Mouse (Mus musculus): ENCODE results near the gene Plxna2.

Plxna2 gene

GRCm38 (mm10) chr1:194622677-194623076 is 4.7 kb downstream of the Plxna2 start:
- no peak for DNase-seq (ENCODE audit: low read depth, low spot score)

DNA sequence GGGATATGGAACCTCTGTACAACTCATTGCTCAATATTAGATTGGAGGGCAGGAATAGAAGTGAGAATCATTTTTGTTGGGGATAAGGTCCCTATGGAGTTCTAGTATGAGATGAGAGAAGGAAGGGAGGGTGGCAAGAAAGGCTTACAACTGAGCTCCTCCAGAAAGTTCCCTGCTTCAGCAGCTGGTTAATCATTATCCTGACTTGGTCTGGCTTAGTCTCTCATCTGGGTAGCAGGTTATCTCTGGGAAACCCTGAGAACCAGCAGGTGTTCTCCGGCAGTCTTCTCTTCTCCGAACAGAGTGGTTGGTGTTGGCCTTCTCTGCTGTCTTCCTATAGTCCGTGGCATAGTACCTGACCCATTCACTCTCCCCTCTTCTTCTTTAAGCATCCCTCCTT is 5.6 kb downstream of the Plxna2 start:
- DNase-seq (ENCODE audit: low read depth, low spot score), result no peak

GRCm38 (mm10) chr1:194624411-194624810 is 6.4 kb downstream of the Plxna2 start:
- DNase-seq (ENCODE audit: low read depth, low spot score), result no peak

GRCm38 (mm10) chr1:194624973-194625372 is 7.0 kb downstream of the Plxna2 start:
- no peak for DNase-seq (ENCODE audit: low read depth, low spot score)

- DNase-seq (ENCODE audit: low read depth, low spot score), result no peak
Observed at GRCm38 (mm10) chr1:194626109-194626508, 8.1 kb downstream of the Plxna2 start.

DNA sequence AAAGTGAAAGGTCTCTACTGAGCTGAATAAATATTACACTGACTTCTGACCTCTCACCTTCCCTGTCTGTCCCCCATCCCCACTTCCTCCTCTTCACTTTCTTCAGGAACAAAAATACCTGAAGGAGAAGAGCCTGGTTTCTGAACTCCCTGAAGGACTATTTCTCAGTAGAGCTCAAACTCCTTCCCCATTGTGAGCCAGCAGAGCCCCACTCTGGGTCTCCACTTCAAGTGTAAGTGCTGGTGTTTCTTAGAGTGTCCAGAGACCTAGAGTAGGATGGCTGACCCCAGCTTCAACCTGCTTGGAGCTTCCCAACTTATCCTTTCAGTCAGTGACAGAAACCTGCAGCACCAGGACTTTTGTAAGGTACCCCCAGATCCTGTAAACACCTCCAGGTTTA is 9.3 kb downstream of the Plxna2 start:
- no peak for DNase-seq (ENCODE audit: low read depth, low spot score)

DNA sequence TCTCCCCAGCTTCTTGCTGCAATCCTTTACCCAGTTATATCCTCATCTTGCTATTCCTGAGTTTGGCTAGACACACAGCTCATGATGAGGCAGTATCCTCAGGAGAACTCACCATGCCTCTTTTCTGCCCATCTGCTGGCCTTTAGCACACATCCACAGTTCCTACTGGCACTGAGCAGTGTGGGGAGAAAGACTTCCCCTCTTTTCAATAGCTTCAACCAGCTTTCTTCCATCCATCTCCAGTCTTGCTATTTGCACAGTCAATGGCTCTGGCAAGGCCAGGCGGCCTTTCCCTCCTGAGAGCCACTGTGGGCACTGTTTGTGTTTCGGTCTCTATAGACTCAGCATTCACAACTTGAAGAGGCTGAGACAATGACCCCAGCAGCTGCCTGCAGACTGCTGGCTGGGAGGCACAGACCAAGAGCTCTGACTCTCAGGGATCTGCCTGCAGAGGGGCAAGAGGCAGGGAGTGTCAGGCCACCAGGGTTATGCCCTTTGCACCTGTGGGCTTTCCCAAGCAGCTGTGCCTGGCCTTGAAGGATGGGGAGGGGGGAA is 11.2 kb downstream of the Plxna2 start:
- DNase-seq (ENCODE audit: low read depth, low spot score), result no peak

GRCm38 (mm10) chr1:194630498-194631056 is 12.6 kb downstream of the Plxna2 start:
- DNase-seq (ENCODE audit: low read depth, low spot score), result no peak

- DNase-seq (ENCODE audit: low read depth, low spot score), result no peak
Observed at GRCm38 (mm10) chr1:194631574-194631973, 13.6 kb downstream of the Plxna2 start.

DNA sequence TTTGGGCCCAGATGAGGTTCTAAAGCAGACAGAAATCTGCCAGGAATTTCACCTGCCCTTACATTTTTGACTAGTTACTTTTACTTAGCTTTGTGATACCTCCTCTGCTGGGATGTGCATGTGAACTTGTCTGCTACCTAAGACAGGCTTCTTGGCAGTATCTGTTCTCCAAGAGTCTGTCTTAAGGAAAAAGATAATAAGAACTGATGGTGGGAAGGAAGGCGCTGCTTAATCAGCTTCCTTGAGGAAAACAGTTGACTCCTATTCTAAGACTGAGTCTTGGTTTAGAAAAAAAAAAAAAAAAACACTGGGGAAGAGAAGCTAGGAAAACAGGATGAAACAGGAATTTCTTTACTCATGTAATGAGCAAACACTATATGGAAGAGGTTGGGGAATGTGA is 14.0 kb downstream of the Plxna2 start:
- DNase-seq (ENCODE audit: low read depth, low spot score), result no peak

DNA sequence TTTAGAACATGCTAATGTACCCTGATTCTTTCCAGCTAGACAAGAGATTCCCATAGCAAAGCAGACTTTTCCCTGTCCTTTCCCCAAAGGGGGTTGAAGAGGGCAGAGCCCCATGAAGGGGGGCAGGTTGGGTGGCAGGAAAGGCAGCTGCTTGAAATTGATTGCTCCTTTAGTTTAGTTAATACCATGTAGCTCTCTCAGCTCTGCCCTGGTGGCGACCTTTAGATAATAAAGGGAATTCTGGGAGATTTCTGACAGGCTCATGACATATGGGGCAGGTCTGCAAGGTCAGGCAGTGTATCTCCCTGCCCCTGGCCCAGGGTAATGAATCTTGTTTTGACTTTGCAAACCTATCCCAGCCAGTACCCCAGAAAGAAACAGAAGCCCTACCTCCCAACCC is 17.4 kb downstream of the Plxna2 start:
- DNase-seq (ENCODE audit: low read depth, low spot score), result no peak

DNA sequence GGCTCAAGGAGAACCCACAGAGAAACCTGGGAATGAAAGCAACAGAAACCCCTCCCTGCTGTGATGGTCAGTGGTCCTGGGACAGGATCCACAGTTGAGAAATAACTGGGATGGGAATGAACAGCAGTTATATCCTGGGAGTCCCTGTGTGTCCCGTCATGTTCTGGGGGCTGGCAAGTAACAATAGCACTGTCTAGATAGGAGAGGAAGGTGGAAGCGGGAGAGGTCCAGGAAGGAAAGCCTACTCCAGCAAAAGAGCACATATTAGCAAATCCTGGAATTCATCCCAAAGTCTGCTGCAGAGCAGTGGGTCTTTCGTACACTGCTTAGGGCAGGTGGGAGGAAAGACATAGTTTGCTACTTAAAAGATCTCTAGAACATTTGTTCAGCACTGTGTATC is 17.9 kb downstream of the Plxna2 start:
- DNase-seq (ENCODE audit: low read depth, low spot score), result no peak

DNA sequence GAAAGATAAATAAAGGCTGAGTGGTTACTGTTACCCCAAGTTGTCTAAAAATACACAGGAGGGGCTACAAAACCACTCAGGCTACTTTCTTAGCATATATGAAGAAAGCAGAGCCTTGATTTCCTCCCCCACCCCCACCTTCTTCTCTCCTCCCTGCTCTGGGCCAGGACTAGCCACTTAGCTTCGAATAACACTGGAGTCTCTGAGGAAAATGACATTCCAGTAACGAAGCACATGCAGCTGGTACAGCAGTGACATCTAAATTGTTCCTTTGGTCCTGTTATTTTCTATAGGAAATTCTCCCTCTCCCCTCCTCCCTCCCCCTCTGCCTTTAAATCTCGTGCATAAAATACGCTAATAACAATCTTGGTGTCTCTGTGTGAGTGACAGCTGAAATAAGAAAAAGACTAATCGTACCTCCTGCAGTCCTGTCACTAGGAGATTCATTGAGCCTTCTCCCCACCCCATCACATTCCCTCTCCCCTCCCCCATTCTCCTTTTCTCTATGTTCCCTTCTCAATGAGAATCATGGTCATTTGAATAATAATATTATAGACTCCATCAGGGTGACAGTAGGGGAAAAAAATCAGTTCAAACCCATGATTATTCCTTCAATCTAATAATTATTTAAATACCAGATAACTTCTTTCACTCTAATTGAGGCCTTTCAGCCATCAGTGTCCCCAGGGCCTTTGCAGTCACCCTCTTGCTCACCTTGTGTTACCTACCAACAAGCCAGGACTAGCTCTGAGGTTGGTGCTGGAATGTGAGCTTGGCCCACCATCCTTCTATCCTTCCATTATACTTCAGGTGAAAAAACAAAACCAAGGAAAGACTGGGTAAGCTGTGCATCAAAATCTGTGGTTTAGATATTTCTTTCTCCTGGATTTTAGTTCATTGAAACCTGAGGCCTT is 19.6 kb downstream of the Plxna2 start:
- DNase-seq (ENCODE audit: low read depth, low spot score), result no peak

GRCm38 (mm10) chr1:194641601-194642301 is 23.7 kb downstream of the Plxna2 start:
- DNase-seq (ENCODE audit: low read depth, low spot score), result no peak

DNA sequence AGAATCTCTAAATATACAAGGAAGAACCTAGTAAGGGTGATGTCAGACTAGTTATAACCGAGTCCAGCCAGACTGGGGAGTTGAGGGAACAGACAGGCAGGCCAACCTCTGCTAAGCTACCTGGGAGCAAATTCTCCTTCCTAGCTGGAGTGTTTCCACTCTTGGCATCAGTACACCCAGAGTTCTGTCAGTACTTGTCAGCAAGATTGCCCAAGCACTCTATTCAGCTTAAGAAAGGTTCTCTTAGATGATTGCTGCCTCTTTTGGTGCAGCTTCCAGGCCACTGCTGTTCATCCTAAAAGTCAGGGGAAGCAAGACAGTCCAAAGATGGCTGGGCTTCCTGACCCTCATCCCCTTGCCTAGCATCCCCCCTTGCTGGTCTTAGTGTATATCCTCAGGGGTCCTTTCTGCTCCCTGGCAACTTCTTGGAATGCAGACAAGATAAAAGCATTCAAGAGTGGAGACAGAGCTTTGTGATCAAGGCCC is 24.3 kb downstream of the Plxna2 start:
- no peak for DNase-seq (ENCODE audit: low read depth, low spot score)

GRCm38 (mm10) chr1:194643930-194644329 is 25.9 kb downstream of the Plxna2 start:
- no peak for DNase-seq (ENCODE audit: low read depth, low spot score)

DNA sequence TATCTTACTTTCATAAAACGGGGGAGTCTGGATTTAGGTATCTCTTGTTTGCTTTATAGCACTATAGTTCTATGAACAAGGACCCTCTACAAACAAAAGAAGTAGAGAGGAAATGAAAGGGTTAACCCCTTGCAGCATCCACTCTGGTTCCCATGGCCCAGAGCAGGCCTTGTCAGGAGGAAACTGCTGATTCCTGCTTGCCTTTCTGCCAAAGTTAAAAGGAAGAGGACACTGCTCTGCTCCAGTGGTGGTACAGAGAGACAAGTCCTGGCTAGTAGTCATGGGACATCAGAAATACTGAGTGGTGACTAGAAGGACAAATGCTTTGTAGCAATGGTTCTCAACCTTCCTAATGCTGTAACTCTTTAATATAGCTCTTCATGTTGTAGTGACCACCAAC is 27.9 kb downstream of the Plxna2 start:
- DNase-seq (ENCODE audit: low read depth, low spot score), result no peak

- DNase-seq (ENCODE audit: low read depth, low spot score), result no peak
Observed at GRCm38 (mm10) chr1:194650076-194650475, 32.1 kb downstream of the Plxna2 start.

GRCm38 (mm10) chr1:194650566-194650965 is 32.5 kb downstream of the Plxna2 start:
- no peak for DNase-seq (ENCODE audit: low read depth, low spot score)

DNA sequence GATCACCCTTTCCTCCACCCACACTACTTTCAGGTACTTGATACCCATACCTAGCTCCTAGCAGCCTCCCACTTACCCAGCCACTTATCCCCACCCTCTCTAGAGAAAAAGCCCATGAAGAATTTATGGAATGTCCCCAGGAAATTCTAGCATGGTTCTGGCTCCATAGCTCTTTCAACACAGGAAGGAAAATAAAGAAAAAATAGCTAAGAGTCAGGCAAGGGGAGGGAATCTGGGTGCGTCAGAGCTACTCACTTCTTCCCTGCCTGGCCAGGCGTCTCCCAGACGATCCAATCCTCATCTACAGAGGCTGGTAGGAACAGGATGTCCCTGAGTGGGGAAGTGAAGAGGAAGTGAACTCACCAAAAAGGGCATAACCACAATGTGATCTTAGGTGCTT is 34.0 kb downstream of the Plxna2 start:
- no peak for DNase-seq (ENCODE audit: low read depth, low spot score)

DNA sequence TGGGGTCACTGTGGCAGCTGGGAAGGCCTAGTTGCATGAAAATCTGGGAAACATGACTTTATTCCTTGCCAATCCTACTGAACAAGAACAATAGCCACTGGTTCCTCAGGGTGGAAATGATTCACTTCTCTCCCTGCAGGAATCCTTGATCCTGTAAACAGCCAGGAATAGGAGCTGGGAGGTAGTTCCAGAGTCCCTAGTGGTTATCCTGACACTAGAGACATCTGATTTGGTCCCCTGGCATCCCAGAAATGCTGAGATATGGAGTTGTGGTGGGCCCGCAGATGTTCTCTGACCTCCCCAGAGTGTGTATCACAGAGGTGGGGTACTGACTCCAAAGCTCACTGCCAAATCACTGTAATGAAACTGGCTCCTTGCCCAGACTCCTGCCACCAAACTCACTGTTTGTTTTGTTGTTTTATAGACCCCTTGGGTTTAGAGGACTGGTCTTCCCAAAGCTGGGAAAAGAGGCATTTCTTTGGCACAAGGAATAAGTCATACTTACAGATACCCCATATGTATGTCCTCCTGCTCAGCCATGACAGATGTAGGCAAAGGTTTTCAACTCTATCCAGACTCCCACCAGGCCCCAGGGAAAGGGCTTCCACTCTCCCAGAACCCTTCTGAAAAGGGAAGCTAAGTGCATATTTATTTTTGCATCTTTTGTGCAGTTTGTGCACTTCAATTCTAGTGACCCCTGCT is 40.6 kb downstream of the Plxna2 start:
- DNase-seq (ENCODE audit: low read depth, low spot score), result no peak
